Mouse (Mus musculus) c-Kit-negative CD71-positive TER-119-positive erythroid progenitor cells, embryonic 14.5 days (primary cell): ENCODE results near the gene Bnc1.

ENCODE experiments used
- DNase-seq: peaks from one replicate; pipeline ENCODE4 v3.0.0-alpha.2; 2013; ENCODE audit warnings: low read depth, low spot score

The Bnc1 gene

GRCm38 (mm10) chr7:81973939-81974338 is 18.2 kb downstream of the Bnc1 start:
- no peak for DNase-seq

GRCm38 (mm10) chr7:81973339-81973738 is 18.8 kb downstream of the Bnc1 start:
- no peak for DNase-seq

GRCm38 (mm10) chr7:81968975-81969374 is 23.1 kb downstream of the Bnc1 start:
- no peak for DNase-seq

- DNase-seq, result no peak
Measured at GRCm38 (mm10) chr7:81968451-81968850, 23.6 kb downstream of the Bnc1 start.

- DNase-seq, result no peak
Measured at GRCm38 (mm10) chr7:81966195-81966594, 25.9 kb downstream of the Bnc1 start.

- no peak for DNase-seq
Measured at GRCm38 (mm10) chr7:81959704-81960103, 32.4 kb downstream of the Bnc1 start.

GRCm38 (mm10) chr7:81954208-81954846 is 37.8 kb downstream of the Bnc1 start:
- no peak for DNase-seq

- DNase-seq, result no peak
Measured at GRCm38 (mm10) chr7:81950499-81950898, 41.6 kb downstream of the Bnc1 start.

- DNase-seq, result no peak
Measured at GRCm38 (mm10) chr7:81945398-81945797, 46.7 kb downstream of the Bnc1 start.

- DNase-seq, result no peak
Measured at GRCm38 (mm10) chr7:81934806-81935205, 57.3 kb downstream of the Bnc1 start.

GRCm38 (mm10) chr7:81934267-81934745 is 57.8 kb downstream of the Bnc1 start, which contains the start of gene Hdgfl3:
Hdgfl3 (minus strand) TSS chr7:81934473.
- no peak for DNase-seq

GRCm38 (mm10) chr7:81933601-81934266 is 58.4 kb downstream of the Bnc1 start:
- no peak for DNase-seq

GRCm38 (mm10) chr7:81933061-81933600 is 59.0 kb downstream of the Bnc1 start:
- no peak for DNase-seq

GRCm38 (mm10) chr7:81932521-81933045 is 59.5 kb downstream of the Bnc1 start:
- DNase-seq, result no peak

- DNase-seq, result no peak
Measured at GRCm38 (mm10) chr7:81928998-81929397, 63.1 kb downstream of the Bnc1 start.

GRCm38 (mm10) chr7:81921379-81921952 is 70.6 kb downstream of the Bnc1 start:
- no peak for DNase-seq

GRCm38 (mm10) chr7:81920314-81920713 is 71.8 kb downstream of the Bnc1 start:
- no peak for DNase-seq

GRCm38 (mm10) chr7:81918316-81918715 is 73.8 kb downstream of the Bnc1 start:
- no peak for DNase-seq
